Mouse (Mus musculus): ENCODE measurements around the gene Dnajc13. TPM values are rescaled to one million over a fixed set of nuclear protein-coding genes. Genes with fewer than 3 reads are reported as not detected.

Gene Dnajc13
- polyA plus RNA-seq, 1 experiment from 2014 or later = 20.8 TPM

- Histone ChIP-seq H3K4me3 (replicated peaks; ENCODE audit: low read depth, low read length) (no peak overlapping the region), H3K27me3 (ENCODE audit: insufficient read depth, low read length) (no peaks in the 10 kb centered on the region), H3K36me3 (ENCODE audit: insufficient read depth, low read length) (peaks cover 73% of the 10 kb centered on the region), H3K9me3 (replicated peaks; ENCODE audit: low read length) (no peaks in the 10 kb centered on the region), H3K9ac (ENCODE audit: low read depth, low read length) (no peak overlapping the region), H3K4me1 (replicated peaks; ENCODE audit: insufficient read depth, low read length) (no peaks in the 10 kb centered on the region), H3K4me2 (ENCODE audit: low read length) (no peak overlapping the region), H3K27ac (no peak overlapping the region)
- no peak for DNase-seq (ENCODE audit: low spot score)
- peak; percentile 37; the same call in 1 of the 2 replicates for TF ChIP-seq CTCF (IDR thresholded peaks at IDR 0.05; ENCODE audit: low read depth)
- WGBS = 84% methylated on average over 5 of the region's 5 CpGs
- no peak for ATAC-seq (replicated peaks; ENCODE audit: low FRiP score, low read depth)
These were observed 98.5 kb downstream of the Dnajc13 start for GRCm38 (mm10) chr9:104164194-104164593.

- no peak for TF ChIP-seq CTCF (IDR thresholded peaks at IDR 0.05; ENCODE audit: low read depth)
- Histone ChIP-seq H3K36me3 (ENCODE audit: insufficient read depth, low read length) (peaks cover 80% of the 10 kb centered on the region), H3K9ac (ENCODE audit: low read depth, low read length) (no peak overlapping the region), H3K9me3 (replicated peaks; ENCODE audit: low read length) (no peaks in the 10 kb centered on the region), H3K27ac (no peak overlapping the region), H3K27me3 (ENCODE audit: insufficient read depth, low read length) (no peaks in the 10 kb centered on the region), H3K4me3 (replicated peaks; ENCODE audit: low read depth, low read length) (no peak overlapping the region), H3K4me2 (ENCODE audit: low read length) (no peak overlapping the region), H3K4me1 (replicated peaks; ENCODE audit: insufficient read depth, low read length) (no peaks in the 10 kb centered on the region)
- DNase-seq (ENCODE audit: low spot score) = no peak
- WGBS = 80% methylated on average over 7 of the region's 7 CpGs
- peak; percentile 61; the same call in 1 of the 2 replicates for ATAC-seq (replicated peaks; ENCODE audit: low FRiP score, low read depth)
These were observed 101.6 kb downstream of the Dnajc13 start for GRCm38 (mm10) chr9:104161117-104161516.

- no peaks in the 10 kb centered on the region for H3K4me1 ChIP-seq (replicated peaks; ENCODE audit: insufficient read depth, low read length)
- no peaks in the 10 kb centered on the region for H3K27me3 ChIP-seq (ENCODE audit: insufficient read depth, low read length)
- no peak overlapping the region for H3K27ac ChIP-seq
- 90% methylated on average over 7 of the region's 7 CpGs for WGBS
- no peak for DNase-seq (ENCODE audit: low spot score)
- ATAC-seq (replicated peaks; ENCODE audit: low FRiP score, low read depth) = no peak
- peaks cover 70% of the 10 kb centered on the region for H3K36me3 ChIP-seq (ENCODE audit: insufficient read depth, low read length)
- no peak overlapping the region for H3K4me2 ChIP-seq (ENCODE audit: low read length)
- H3K9me3 ChIP-seq (replicated peaks; ENCODE audit: low read length) = no peaks in the 10 kb centered on the region
- H3K9ac ChIP-seq (ENCODE audit: low read depth, low read length) = no peak overlapping the region
- no peak for TF ChIP-seq CTCF (IDR thresholded peaks at IDR 0.05; ENCODE audit: low read depth)
- no peak overlapping the region for H3K4me3 ChIP-seq (replicated peaks; ENCODE audit: low read depth, low read length)
These were observed 105.4 kb downstream of the Dnajc13 start for GRCm38 (mm10) chr9:104157291-104157690.

- 96% methylated on average over 8 of the region's 8 CpGs for WGBS
- Histone ChIP-seq H3K9ac (ENCODE audit: low read depth, low read length) (no peak overlapping the region), H3K27me3 (ENCODE audit: insufficient read depth, low read length) (no peaks in the 10 kb centered on the region), H3K4me2 (ENCODE audit: low read length) (no peak overlapping the region), H3K27ac (no peak overlapping the region), H3K36me3 (ENCODE audit: insufficient read depth, low read length) (peaks cover 65% of the 10 kb centered on the region; the same call in 1 of the 2 replicates), H3K4me3 (replicated peaks; ENCODE audit: low read depth, low read length) (no peak overlapping the region), H3K4me1 (replicated peaks; ENCODE audit: insufficient read depth, low read length) (no peaks in the 10 kb centered on the region), H3K9me3 (replicated peaks; ENCODE audit: low read length) (no peaks in the 10 kb centered on the region)
- TF ChIP-seq CTCF (IDR thresholded peaks at IDR 0.05; ENCODE audit: low read depth) = no peak
- no peak for ATAC-seq (replicated peaks; ENCODE audit: low FRiP score, low read depth)
- DNase-seq (ENCODE audit: low spot score) = no peak
These were observed 106.2 kb downstream of the Dnajc13 start for GRCm38 (mm10) chr9:104156506-104156905.

- WGBS = 95% methylated on average over 14 of the region's 14 CpGs
- ATAC-seq (replicated peaks; ENCODE audit: low FRiP score, low read depth) = no peak
- TF ChIP-seq CTCF (IDR thresholded peaks at IDR 0.05; ENCODE audit: low read depth) = no peak
These were observed 107.5 kb downstream of the Dnajc13 start for GRCm38 (mm10) chr9:104155100-104155715.

GRCm38 (mm10) chr9:104152121-104152520, 110.6 kb downstream of the Dnajc13 start:
- H3K4me3 ChIP-seq (replicated peaks; ENCODE audit: low read depth, low read length) = no peak overlapping the region
- WGBS = 86% methylated on average over 7 of the region's 7 CpGs
- TF ChIP-seq CTCF (IDR thresholded peaks at IDR 0.05; ENCODE audit: low read depth) = no peak
- H3K36me3 ChIP-seq (ENCODE audit: insufficient read depth, low read length) = peaks cover 37% of the 10 kb centered on the region; the same call in 1 of the 2 replicates
- no peak overlapping the region for H3K9ac ChIP-seq (ENCODE audit: low read depth, low read length)
- no peak for DNase-seq (ENCODE audit: low spot score)
- no peaks in the 10 kb centered on the region for H3K27me3 ChIP-seq (ENCODE audit: insufficient read depth, low read length)
- no peak for ATAC-seq (replicated peaks; ENCODE audit: low FRiP score, low read depth)
- H3K9me3 ChIP-seq (replicated peaks; ENCODE audit: low read length) = no peaks in the 10 kb centered on the region
- no peaks in the 10 kb centered on the region for H3K4me1 ChIP-seq (replicated peaks; ENCODE audit: insufficient read depth, low read length)
- no peak overlapping the region for H3K4me2 ChIP-seq (ENCODE audit: low read length)
- H3K27ac ChIP-seq = no peak overlapping the region

More at GRCm38 (mm10) chr9:104155100-104155715, 107.5 kb downstream of the Dnajc13 start:
- Histone ChIP-seq H3K4me3 (replicated peaks; ENCODE audit: low read depth, low read length) (no peak overlapping the region), H3K27me3 (ENCODE audit: insufficient read depth, low read length) (no peaks in the 10 kb centered on the region), H3K4me1 (replicated peaks; ENCODE audit: insufficient read depth, low read length) (no peaks in the 10 kb centered on the region), H3K9ac (ENCODE audit: low read depth, low read length) (no peak overlapping the region), H3K36me3 (ENCODE audit: insufficient read depth, low read length) (peaks cover 56% of the 10 kb centered on the region; the same call in 1 of the 2 replicates), H3K4me2 (ENCODE audit: low read length) (no peak overlapping the region), H3K9me3 (replicated peaks; ENCODE audit: low read length) (no peaks in the 10 kb centered on the region), H3K27ac (no peak overlapping the region)
- DNase-seq (ENCODE audit: low spot score) = no peak
